Comparison of ENCODE assay signal across 8 mouse cellular contexts in genomic region chr9:45953511-45954293, GRCm38 (mm10). TPM values are rescaled to one million over a fixed set of nuclear protein-coding genes. Genes with fewer than 3 reads are reported as not detected.
DNase-seq lines count a peak whose midpoint lies in the region; ATAC-seq and TF ChIP-seq lines count a peak whose summit lies in the region.

No protein-coding gene starts in this region.

- 24% methylated on average over 13 of the region's 13 CpGs for WGBS in lung, adult 2 months
- WGBS in embryonic facial prominence, embryonic 10.5 days: 61% methylated on average over 13 of the region's 13 CpGs
- 64% methylated on average over 13 of the region's 13 CpGs for WGBS in hindbrain, embryonic 11.5 days

- H3K9me3 ChIP-seq in embryonic facial prominence, embryonic 10.5 days: no peaks in the 10 kb centered on the region
- H3K9me3 ChIP-seq in hindbrain, embryonic 11.5 days (ENCODE audit: control insufficient read depth, low read length): no peaks in the 10 kb centered on the region

- no peak for ATAC-seq in hindbrain, embryonic 11.5 days (ENCODE audit: low FRiP score)

- H3K27ac ChIP-seq in embryonic facial prominence, embryonic 10.5 days (replicated peaks): peak overlapping the region; percentile 91
- no peak overlapping the region for H3K27ac ChIP-seq in hindbrain, embryonic 11.5 days (ENCODE audit: low read depth, low read length)

- peak overlapping the region; percentile 75 for H3K4me3 ChIP-seq in lung, adult 2 months (replicated peaks; ENCODE audit: extremely low read depth, low read depth, low read length)
- peak overlapping the region; percentile 95 for H3K4me3 ChIP-seq in embryonic facial prominence, embryonic 10.5 days
- peak overlapping the region; percentile 87 for H3K4me3 ChIP-seq in hindbrain, embryonic 11.5 days (ENCODE audit: low read depth, low read length)

- DNase-seq in lung, adult 2 months: no peak
- DNase-seq in lung, postnatal 4 days: no peak
- no peak for DNase-seq in embryonic facial prominence, embryonic 10.5 days (ENCODE audit: low spot score)
- no peak for DNase-seq in hindbrain, embryonic 11.5 days (ENCODE audit: low spot score)
- DNase-seq in lung, postnatal 36 days: peak; percentile 45
- DNase-seq in frontal cortex, postnatal 14 days (ENCODE audit: low spot score in 2 of 2): no peak
- no peak for DNase-seq in frontal cortex, postnatal 25 days (ENCODE audit: low spot score in 2 of 2)
- no peak for DNase-seq in layer of hippocampus, postnatal 10 days (ENCODE audit: low spot score in 2 of 2)

- H3K36me3 ChIP-seq in embryonic facial prominence, embryonic 10.5 days (replicated peaks): peaks cover 44% of the 10 kb centered on the region
- H3K36me3 ChIP-seq in hindbrain, embryonic 11.5 days (ENCODE audit: control insufficient read depth, insufficient read depth, low read length): no peaks in the 10 kb centered on the region

- H3K9ac ChIP-seq in hindbrain, embryonic 11.5 days (ENCODE audit: low read depth, low read length): peak overlapping the region; percentile 87

- H3K4me1 ChIP-seq in lung, adult 2 months (ENCODE audit: control insufficient read depth, insufficient read depth, low read length): peaks cover 10% of the 10 kb centered on the region
- peaks cover 32% of the 10 kb centered on the region for H3K4me1 ChIP-seq in embryonic facial prominence, embryonic 10.5 days
- no peaks in the 10 kb centered on the region for H3K4me1 ChIP-seq in hindbrain, embryonic 11.5 days (replicated peaks; ENCODE audit: control insufficient read depth, insufficient read depth, low read length)

- H3K27me3 ChIP-seq in embryonic facial prominence, embryonic 10.5 days (replicated peaks; ENCODE audit: low read depth, poor library complexity, severe bottlenecking): no peaks in the 10 kb centered on the region
- no peaks in the 10 kb centered on the region for H3K27me3 ChIP-seq in hindbrain, embryonic 11.5 days (ENCODE audit: control insufficient read depth, insufficient read depth, low read length)

- H3K4me2 ChIP-seq in hindbrain, embryonic 11.5 days (replicated peaks; ENCODE audit: low read depth, low read length): peak overlapping the region; percentile 96

- no peak for TF ChIP-seq POLR2A in lung, adult 2 months (IDR thresholded peaks at IDR 0.05; ENCODE audit: borderline replicate concordance, extremely low read depth, low read depth, low read length)

- TF ChIP-seq CTCF in lung, adult 2 months (IDR thresholded peaks at IDR 0.05; ENCODE audit: insufficient read depth, low read length): no peak

RNA-seq across cellular contexts. Expression of gene Sidt2, which starts 1.4 kb away (rescaled TPM):
- 357 and 550 TPM in 2 replicates for polyA plus RNA-seq in lung, adult 2 months (2012; rRNA removed)
- 24.7 and 27.4 TPM in 2 replicates for polyA plus RNA-seq in embryonic facial prominence, embryonic 10.5 days (2016; fragmentation: Nextera tagmentation; extraction: Ambion mirVana)
- polyA plus RNA-seq in hindbrain, embryonic 11.5 days (2014; fragmentation: Nextera tagmentation; extraction: Ambion mirVana): 23.4 and 23.6 TPM in 2 replicates
- 100 to 1,000 TPM; 113 to 114 TPM for total RNA-seq in layer of hippocampus, postnatal 10 days (2021)

RNA-seq across cellular contexts. Expression of gene Tagln, which starts 17.8 kb away (rescaled TPM):
- 226 and 279 TPM in 2 replicates for polyA plus RNA-seq in lung, adult 2 months (2012; rRNA removed)
- 12.4 and 15.1 TPM in 2 replicates for polyA plus RNA-seq in embryonic facial prominence, embryonic 10.5 days (2016; fragmentation: Nextera tagmentation; extraction: Ambion mirVana)
- 19.6 and 28.8 TPM in 2 replicates for polyA plus RNA-seq in hindbrain, embryonic 11.5 days (2014; fragmentation: Nextera tagmentation; extraction: Ambion mirVana)
- total RNA-seq in layer of hippocampus, postnatal 10 days (2021): 10 to 100 TPM; 12.1 TPM

RNA-seq across cellular contexts. Expression of gene Rnf214, which starts 47.0 kb away (rescaled TPM):
- 12.3 and 16.3 TPM in 2 replicates for polyA plus RNA-seq in lung, adult 2 months (2012; rRNA removed)
- 61.5 and 66.8 TPM in 2 replicates for polyA plus RNA-seq in embryonic facial prominence, embryonic 10.5 days (2016; fragmentation: Nextera tagmentation; extraction: Ambion mirVana)
- polyA plus RNA-seq in hindbrain, embryonic 11.5 days (2014; fragmentation: Nextera tagmentation; extraction: Ambion mirVana): 81.4 and 109 TPM in 2 replicates
- total RNA-seq in layer of hippocampus, postnatal 10 days (2021): 10 to 100 TPM; 69.2 to 70.6 TPM

RNA-seq across cellular contexts. Expression of gene Pcsk7, which starts 47.4 kb away (rescaled TPM):
- 29.0 and 33.4 TPM in 2 replicates for polyA plus RNA-seq in lung, adult 2 months (2012; rRNA removed)
- 18.9 and 21.2 TPM in 2 replicates for polyA plus RNA-seq in embryonic facial prominence, embryonic 10.5 days (2016; fragmentation: Nextera tagmentation; extraction: Ambion mirVana)
- 13.3 and 15.7 TPM in 2 replicates for polyA plus RNA-seq in hindbrain, embryonic 11.5 days (2014; fragmentation: Nextera tagmentation; extraction: Ambion mirVana)
- total RNA-seq in layer of hippocampus, postnatal 10 days (2021): 10 to 100 TPM; 26.1 to 31.0 TPM

RNA-seq across cellular contexts. Expression of gene Pafah1b2, which starts 58.8 kb away (rescaled TPM):
- polyA plus RNA-seq in lung, adult 2 months (2012; rRNA removed): 22.0 and 24.9 TPM in 2 replicates
- 261 and 262 TPM in 2 replicates for polyA plus RNA-seq in embryonic facial prominence, embryonic 10.5 days (2016; fragmentation: Nextera tagmentation; extraction: Ambion mirVana)
- polyA plus RNA-seq in hindbrain, embryonic 11.5 days (2014; fragmentation: Nextera tagmentation; extraction: Ambion mirVana): 282 and 301 TPM in 2 replicates
- total RNA-seq in layer of hippocampus, postnatal 10 days (2021): 100 to 1,000 TPM; 245 to 256 TPM

Comparison
In these comparisons a context has a peak if more than half of its experiments do, and no peak if none do; other contexts are left out.
1. RNA of gene Sidt2, which starts 1.4 kb away (polyA plus RNA-seq): 357 to 550 TPM in lung, adult 2 months; 24.7 to 27.4 TPM in embryonic facial prominence, embryonic 10.5 days and 23.4 to 23.6 TPM in hindbrain, embryonic 11.5 days; every median in the first group is over 10 times any median in the second.
2. Peak in every context shown above with its lines, with median percentiles within 50 percentile points of each other: H3K4me3 ChIP-seq.